Mouse (Mus musculus): ENCODE measurements at regions not wholly inside any gene's neighbourhood (a gene's known extent, or its start where the extent isn't known, plus 50 kb on each side); places are given as distances from the start of the nearest gene placed in this dataset.

DNA sequence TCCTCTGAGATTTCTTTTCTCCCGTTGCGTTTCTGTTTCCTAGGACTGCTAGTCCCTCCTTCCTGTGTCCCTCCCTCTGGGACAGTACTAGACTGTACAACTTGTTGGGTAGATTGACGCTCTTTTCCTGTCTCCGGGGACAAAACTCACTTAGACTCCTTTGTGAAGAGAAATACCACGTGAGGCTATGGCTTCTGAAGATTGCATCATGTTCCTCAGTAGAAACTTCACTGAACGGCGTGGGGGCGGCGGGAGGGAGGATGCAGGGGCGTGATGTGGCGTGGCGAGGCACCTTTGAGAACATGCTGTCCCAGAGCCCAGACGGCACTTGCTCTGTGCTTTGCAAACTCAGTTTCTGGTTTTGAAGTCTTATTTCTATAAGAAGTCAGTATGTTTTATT is 78.5 kb downstream of the Spata18 start:
- Histone ChIP-seq H3K4me2 (ENCODE audit: low read depth, low read length, severe bottlenecking) (no peak overlapping the region), H3K27ac (ENCODE audit: low read depth, low read length) (no peak overlapping the region), H3K4me3 (ENCODE audit: low read depth, low read length) (no peak overlapping the region), H3K9ac (ENCODE audit: low read length) (no peak overlapping the region), H3K9me3 (ENCODE audit: control insufficient read depth, low read length) (no peaks in the 10 kb centered on the region), H3K36me3 (ENCODE audit: control insufficient read depth, insufficient read depth, low read length) (no peaks in the 10 kb centered on the region), H3K27me3 (ENCODE audit: control insufficient read depth, insufficient read depth, low read length) (no peaks in the 10 kb centered on the region), H3K4me1 (replicated peaks; ENCODE audit: control insufficient read depth, insufficient read depth, low read length) (no peaks in the 10 kb centered on the region)
- no peak for DNase-seq (ENCODE audit: low spot score)
- 83% methylated on average over 13 of the region's 13 CpGs for WGBS
- ATAC-seq (replicated peaks; ENCODE audit: low FRiP score): no peak

DNA sequence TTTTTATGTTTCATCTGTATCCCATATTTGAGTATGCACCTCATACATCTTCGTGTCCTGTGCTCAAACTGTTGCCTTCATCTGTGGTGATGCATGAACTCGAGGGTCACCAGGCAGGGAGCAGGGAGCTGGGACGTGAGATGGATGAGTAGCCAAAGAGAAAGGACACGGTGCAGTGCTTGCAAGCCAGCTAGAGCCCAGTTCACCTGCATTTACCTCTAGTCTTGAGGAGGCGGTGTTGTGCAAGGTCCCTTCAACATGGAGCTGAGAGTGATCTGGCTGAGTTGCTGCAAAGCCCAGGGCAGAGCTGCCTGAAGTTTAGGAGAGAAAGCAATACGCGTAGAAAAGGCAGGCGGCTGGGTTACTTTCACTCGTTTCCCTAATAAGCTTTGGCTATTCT is 80.2 kb downstream of the Spata18 start:
- Histone ChIP-seq H3K4me2 (ENCODE audit: low read depth, low read length, severe bottlenecking) (no peak overlapping the region), H3K9ac (ENCODE audit: low read length) (no peak overlapping the region), H3K27me3 (ENCODE audit: control insufficient read depth, insufficient read depth, low read length) (no peaks in the 10 kb centered on the region), H3K4me3 (ENCODE audit: low read depth, low read length) (no peak overlapping the region), H3K27ac (ENCODE audit: low read depth, low read length) (no peak overlapping the region), H3K4me1 (replicated peaks; ENCODE audit: control insufficient read depth, insufficient read depth, low read length) (no peaks in the 10 kb centered on the region), H3K36me3 (ENCODE audit: control insufficient read depth, insufficient read depth, low read length) (no peaks in the 10 kb centered on the region), H3K9me3 (ENCODE audit: control insufficient read depth, low read length) (no peaks in the 10 kb centered on the region)
- ATAC-seq (replicated peaks; ENCODE audit: low FRiP score) (no peak), DNase-seq (ENCODE audit: low spot score) (no peak)
- 51% methylated on average over 9 of the region's 9 CpGs for WGBS

DNA sequence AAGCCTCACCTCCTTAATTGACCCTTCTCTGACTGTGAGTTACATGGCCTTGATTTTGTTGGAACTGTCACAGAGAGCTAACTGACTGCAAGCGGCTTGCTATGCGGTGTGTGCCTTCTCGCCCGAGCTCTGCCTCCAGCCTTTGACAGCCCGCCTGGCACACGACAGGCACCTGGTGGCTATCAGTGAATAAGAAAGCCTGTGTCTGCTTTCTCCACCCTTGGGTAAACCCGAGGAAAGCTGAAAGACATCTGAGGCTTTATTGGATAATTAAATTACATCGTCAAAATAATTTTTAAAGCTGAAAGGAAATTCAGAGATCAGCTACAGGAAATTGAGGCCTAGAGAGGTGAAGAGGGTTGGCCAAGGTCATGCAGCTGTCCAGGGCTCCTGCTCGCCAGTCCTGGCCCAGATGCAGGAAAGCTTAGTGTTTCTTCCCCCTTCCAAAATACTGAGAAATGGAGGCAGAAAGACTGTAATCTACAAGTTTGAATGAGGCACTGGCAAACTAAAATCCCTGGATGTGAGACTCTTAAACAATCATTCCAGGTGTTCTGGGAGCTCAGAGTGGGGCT is 80.9 kb downstream of the Spata18 start:
- H3K27ac ChIP-seq (ENCODE audit: low read depth, low read length): no peak overlapping the region
- WGBS: 43% methylated on average over 9 of the region's 9 CpGs
- no peak for DNase-seq (ENCODE audit: low spot score)

DNA sequence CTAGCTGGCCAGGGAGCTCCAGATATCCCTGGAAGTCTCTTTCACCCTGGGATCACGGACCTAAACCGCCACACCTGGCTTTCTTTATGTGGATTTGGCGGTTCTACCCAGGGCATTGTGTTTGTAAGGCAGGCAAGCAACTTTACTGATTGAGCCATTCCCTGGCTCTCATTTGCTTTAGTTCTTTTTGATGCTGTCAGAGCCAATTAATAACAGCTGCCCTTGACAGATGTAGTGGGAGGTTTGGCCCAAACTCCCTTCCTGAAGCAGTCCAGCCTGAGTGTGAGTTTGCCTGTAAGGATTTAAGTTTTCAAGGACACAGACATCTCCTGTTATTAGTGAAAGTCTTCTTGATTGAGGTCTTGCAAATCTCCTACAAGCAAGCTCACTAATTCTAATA is 89.6 kb downstream of the Spata18 start:
- Histone ChIP-seq H3K27ac (ENCODE audit: low read depth, low read length) (no peak overlapping the region), H3K27me3 (ENCODE audit: control insufficient read depth, insufficient read depth, low read length) (no peaks in the 10 kb centered on the region), H3K4me2 (ENCODE audit: low read depth, low read length, severe bottlenecking) (no peak overlapping the region), H3K9ac (ENCODE audit: low read length) (no peak overlapping the region), H3K36me3 (ENCODE audit: control insufficient read depth, insufficient read depth, low read length) (no peaks in the 10 kb centered on the region), H3K4me3 (ENCODE audit: low read depth, low read length) (no peak overlapping the region), H3K9me3 (ENCODE audit: control insufficient read depth, low read length) (no peaks in the 10 kb centered on the region), H3K4me1 (replicated peaks; ENCODE audit: control insufficient read depth, insufficient read depth, low read length) (no peaks in the 10 kb centered on the region)
- ATAC-seq (replicated peaks; ENCODE audit: low FRiP score) (no peak), DNase-seq (ENCODE audit: low spot score) (no peak)
- 69% methylated on average over 3 of the region's 3 CpGs for WGBS

More for the DNA sequence above, 80.9 kb downstream of the Spata18 start:
- Histone ChIP-seq H3K9ac (ENCODE audit: low read length) (no peak overlapping the region), H3K27me3 (ENCODE audit: control insufficient read depth, insufficient read depth, low read length) (no peaks in the 10 kb centered on the region), H3K4me3 (ENCODE audit: low read depth, low read length) (no peak overlapping the region), H3K36me3 (ENCODE audit: control insufficient read depth, insufficient read depth, low read length) (no peaks in the 10 kb centered on the region), H3K9me3 (ENCODE audit: control insufficient read depth, low read length) (no peaks in the 10 kb centered on the region), H3K4me1 (replicated peaks; ENCODE audit: control insufficient read depth, insufficient read depth, low read length) (no peaks in the 10 kb centered on the region), H3K4me2 (ENCODE audit: low read depth, low read length, severe bottlenecking) (no peak overlapping the region)
- no peak for ATAC-seq (replicated peaks; ENCODE audit: low FRiP score)

DNA sequence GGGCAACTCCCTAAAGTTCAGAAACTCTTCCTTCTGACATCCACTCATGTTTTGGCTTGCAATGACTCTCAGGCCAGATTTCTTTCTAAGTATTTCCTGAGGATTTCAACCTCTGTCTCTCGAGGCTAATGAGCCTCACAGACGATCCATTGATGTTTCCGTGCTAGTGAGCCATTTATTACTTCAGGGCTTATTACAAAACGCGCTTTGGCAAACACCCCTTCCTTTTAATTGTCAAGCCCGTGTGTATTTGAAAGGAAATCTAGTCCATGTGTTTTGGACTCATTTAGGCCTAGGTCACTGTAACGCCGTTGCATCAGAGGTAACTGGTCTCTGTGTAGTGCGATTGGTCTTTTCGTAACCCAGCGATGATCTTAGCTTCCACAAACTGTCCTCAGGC is 90.3 kb downstream of the Spata18 start:
- ATAC-seq (replicated peaks; ENCODE audit: low FRiP score) (no peak), DNase-seq (ENCODE audit: low spot score) (no peak)
- Histone ChIP-seq H3K27me3 (ENCODE audit: control insufficient read depth, insufficient read depth, low read length) (no peaks in the 10 kb centered on the region), H3K4me1 (replicated peaks; ENCODE audit: control insufficient read depth, insufficient read depth, low read length) (no peaks in the 10 kb centered on the region), H3K9me3 (ENCODE audit: control insufficient read depth, low read length) (no peaks in the 10 kb centered on the region), H3K9ac (ENCODE audit: low read length) (no peak overlapping the region), H3K27ac (ENCODE audit: low read depth, low read length) (no peak overlapping the region), H3K4me3 (ENCODE audit: low read depth, low read length) (no peak overlapping the region), H3K4me2 (ENCODE audit: low read depth, low read length, severe bottlenecking) (no peak overlapping the region), H3K36me3 (ENCODE audit: control insufficient read depth, insufficient read depth, low read length) (no peaks in the 10 kb centered on the region)
- 83% methylated on average over 11 of the region's 11 CpGs for WGBS

DNA sequence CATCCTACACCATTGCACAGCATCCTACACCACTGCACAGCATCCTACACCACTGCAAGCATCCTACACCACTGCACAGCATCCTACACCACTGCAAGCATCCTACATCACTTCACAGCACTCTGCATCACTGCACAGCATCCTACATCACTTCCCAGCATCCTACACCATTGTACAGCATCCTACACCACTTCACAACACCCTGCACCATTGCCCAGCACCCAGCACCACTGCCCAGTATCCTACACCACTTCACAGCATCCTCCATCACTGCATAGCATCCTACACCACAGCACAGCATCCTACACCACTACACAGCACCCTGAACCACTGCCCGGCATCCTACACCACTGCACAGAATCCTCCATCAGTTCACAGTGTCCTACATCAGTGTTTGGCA is 92.8 kb downstream of the Spata18 start:
- 87% methylated on average over 1 of the region's 1 CpGs for WGBS
- H3K9me3 ChIP-seq (ENCODE audit: control insufficient read depth, low read length): no peaks in the 10 kb centered on the region
- H3K27ac ChIP-seq (ENCODE audit: low read depth, low read length): no peak overlapping the region
- no peaks in the 10 kb centered on the region for H3K27me3 ChIP-seq (ENCODE audit: control insufficient read depth, insufficient read depth, low read length)
- no peaks in the 10 kb centered on the region for H3K36me3 ChIP-seq (ENCODE audit: control insufficient read depth, insufficient read depth, low read length)
- H3K4me2 ChIP-seq (ENCODE audit: low read depth, low read length, severe bottlenecking): no peak overlapping the region
- H3K4me3 ChIP-seq (ENCODE audit: low read depth, low read length): no peak overlapping the region
- no peak overlapping the region for H3K9ac ChIP-seq (ENCODE audit: low read length)
- no peak for DNase-seq (ENCODE audit: low spot score)
- no peaks in the 10 kb centered on the region for H3K4me1 ChIP-seq (replicated peaks; ENCODE audit: control insufficient read depth, insufficient read depth, low read length)
- no peak for ATAC-seq (replicated peaks; ENCODE audit: low FRiP score)

DNA sequence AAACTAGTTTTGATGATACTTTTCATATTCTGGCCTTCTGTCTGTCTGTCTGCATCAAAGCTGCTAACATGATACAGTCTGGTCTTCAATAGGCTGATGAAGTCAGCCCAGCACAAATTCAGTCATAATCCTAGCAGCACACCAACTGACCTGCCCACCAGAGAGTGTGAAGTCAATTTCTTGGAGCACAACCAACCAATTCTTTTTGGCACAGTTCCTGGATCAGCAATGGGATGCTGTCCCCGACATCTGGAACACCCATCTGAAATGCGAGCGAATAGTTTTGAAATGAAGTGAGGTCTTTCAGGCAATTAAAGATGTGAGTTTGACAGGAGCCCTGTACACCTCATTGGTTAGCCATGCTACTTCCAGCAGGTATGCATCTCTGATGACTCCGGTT is 98.6 kb downstream of the Spata18 start:
- 90% methylated on average over 4 of the region's 4 CpGs for WGBS
- Histone ChIP-seq H3K36me3 (ENCODE audit: control insufficient read depth, insufficient read depth, low read length) (no peaks in the 10 kb centered on the region), H3K9ac (ENCODE audit: low read length) (no peak overlapping the region), H3K27ac (ENCODE audit: low read depth, low read length) (no peak overlapping the region), H3K4me1 (replicated peaks; ENCODE audit: control insufficient read depth, insufficient read depth, low read length) (no peaks in the 10 kb centered on the region), H3K4me2 (ENCODE audit: low read depth, low read length, severe bottlenecking) (no peak overlapping the region), H3K27me3 (ENCODE audit: control insufficient read depth, insufficient read depth, low read length) (no peaks in the 10 kb centered on the region), H3K4me3 (ENCODE audit: low read depth, low read length) (no peak overlapping the region), H3K9me3 (ENCODE audit: control insufficient read depth, low read length) (no peaks in the 10 kb centered on the region)
- no peak for ATAC-seq (replicated peaks; ENCODE audit: low FRiP score)
- DNase-seq (ENCODE audit: low spot score): no peak

DNA sequence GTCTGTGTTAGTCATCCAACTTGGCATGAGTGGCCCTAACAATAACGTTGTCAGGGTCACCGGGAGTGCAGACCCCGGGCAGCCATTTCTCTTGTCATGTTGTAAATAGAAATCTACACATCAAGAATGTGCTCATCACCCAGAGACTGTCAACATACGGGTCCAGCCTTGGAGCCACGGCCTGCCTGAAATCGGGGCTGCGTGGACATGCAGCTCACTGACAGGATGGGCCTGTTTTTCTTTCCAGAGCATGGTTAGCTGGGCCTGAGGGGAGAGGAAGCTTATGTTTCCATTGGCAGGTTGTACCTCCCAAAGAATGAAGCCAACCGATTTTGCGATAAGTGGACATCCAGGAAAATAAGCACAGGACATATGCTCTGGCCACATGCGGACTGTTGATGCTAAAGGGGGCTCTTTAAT is 101.1 kb downstream of the Spata18 start:
- H3K27me3 ChIP-seq (ENCODE audit: control insufficient read depth, insufficient read depth, low read length): no peaks in the 10 kb centered on the region
- DNase-seq (ENCODE audit: low spot score) (no peak), ATAC-seq (replicated peaks; ENCODE audit: low FRiP score) (no peak)
- no peaks in the 10 kb centered on the region for H3K36me3 ChIP-seq (ENCODE audit: control insufficient read depth, insufficient read depth, low read length)
- no peaks in the 10 kb centered on the region for H3K9me3 ChIP-seq (ENCODE audit: control insufficient read depth, low read length)
- 91% methylated on average over 10 of the region's 10 CpGs for WGBS
- H3K4me3 ChIP-seq (ENCODE audit: low read depth, low read length): no peak overlapping the region
- no peak overlapping the region for H3K27ac ChIP-seq (ENCODE audit: low read depth, low read length)
- no peak overlapping the region for H3K4me2 ChIP-seq (ENCODE audit: low read depth, low read length, severe bottlenecking)
- H3K4me1 ChIP-seq (replicated peaks; ENCODE audit: control insufficient read depth, insufficient read depth, low read length): no peaks in the 10 kb centered on the region
- H3K9ac ChIP-seq (ENCODE audit: low read length): no peak overlapping the region

DNA sequence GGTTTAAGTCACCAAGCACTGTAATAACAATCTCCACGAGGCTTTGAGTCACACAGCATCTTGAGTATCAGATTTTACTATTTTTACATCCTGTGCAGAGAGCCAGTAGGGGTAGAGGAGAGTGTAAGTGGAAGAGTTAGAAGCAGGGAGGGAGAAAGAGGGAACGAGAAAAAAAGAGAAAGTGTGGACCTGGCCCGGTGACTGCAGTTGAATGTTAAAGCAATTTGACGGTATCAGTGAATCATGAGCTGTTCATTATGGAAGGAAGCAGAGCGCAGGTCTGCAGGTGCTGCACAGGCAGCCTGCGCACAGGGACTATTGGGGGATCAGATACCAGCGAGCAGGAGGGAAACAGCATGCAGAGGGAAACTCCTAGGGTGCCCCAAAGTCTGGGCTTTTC is 102.6 kb downstream of the Spata18 start:
- Histone ChIP-seq H3K4me1 (replicated peaks; ENCODE audit: control insufficient read depth, insufficient read depth, low read length) (no peaks in the 10 kb centered on the region), H3K36me3 (ENCODE audit: control insufficient read depth, insufficient read depth, low read length) (no peaks in the 10 kb centered on the region), H3K27me3 (ENCODE audit: control insufficient read depth, insufficient read depth, low read length) (no peaks in the 10 kb centered on the region), H3K4me2 (ENCODE audit: low read depth, low read length, severe bottlenecking) (no peak overlapping the region), H3K9ac (ENCODE audit: low read length) (no peak overlapping the region), H3K4me3 (ENCODE audit: low read depth, low read length) (no peak overlapping the region), H3K9me3 (ENCODE audit: control insufficient read depth, low read length) (no peaks in the 10 kb centered on the region), H3K27ac (ENCODE audit: low read depth, low read length) (no peak overlapping the region)
- ATAC-seq (replicated peaks; ENCODE audit: low FRiP score) (no peak), DNase-seq (ENCODE audit: low spot score) (no peak)
- WGBS: 68% methylated on average over 7 of the region's 7 CpGs
